Mouse (Mus musculus): ENCODE results near the gene Zfp280b.
"Not testable (repeated sequence)": the region's sequence is repeated elsewhere in the genome, so short reads cannot be mapped to it uniquely, and the experiment has no call there.

Gene Zfp280b

DNA sequence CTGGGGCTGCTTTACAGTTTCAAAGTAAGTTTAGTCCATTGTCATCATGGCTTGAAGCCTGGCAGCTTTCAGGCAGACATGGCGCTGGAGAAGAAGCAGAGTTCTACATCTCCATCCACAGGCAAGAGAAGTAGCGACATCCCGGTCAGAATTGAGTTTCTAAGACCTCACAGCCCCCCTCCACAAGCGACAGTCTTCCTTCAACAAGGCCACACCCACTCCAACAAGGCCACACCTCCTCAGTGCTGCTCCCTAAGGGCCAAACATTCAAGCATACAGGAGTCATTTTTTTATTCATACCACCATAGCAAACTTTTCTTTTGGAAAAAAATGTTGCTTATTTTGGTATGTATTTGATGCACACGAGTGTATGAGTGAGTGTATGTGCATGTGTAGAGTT is 2.0 kb upstream of the Zfp280b start:
- DNase-seq (ENCODE audit: low read depth, low spot score) = no peak

DNA sequence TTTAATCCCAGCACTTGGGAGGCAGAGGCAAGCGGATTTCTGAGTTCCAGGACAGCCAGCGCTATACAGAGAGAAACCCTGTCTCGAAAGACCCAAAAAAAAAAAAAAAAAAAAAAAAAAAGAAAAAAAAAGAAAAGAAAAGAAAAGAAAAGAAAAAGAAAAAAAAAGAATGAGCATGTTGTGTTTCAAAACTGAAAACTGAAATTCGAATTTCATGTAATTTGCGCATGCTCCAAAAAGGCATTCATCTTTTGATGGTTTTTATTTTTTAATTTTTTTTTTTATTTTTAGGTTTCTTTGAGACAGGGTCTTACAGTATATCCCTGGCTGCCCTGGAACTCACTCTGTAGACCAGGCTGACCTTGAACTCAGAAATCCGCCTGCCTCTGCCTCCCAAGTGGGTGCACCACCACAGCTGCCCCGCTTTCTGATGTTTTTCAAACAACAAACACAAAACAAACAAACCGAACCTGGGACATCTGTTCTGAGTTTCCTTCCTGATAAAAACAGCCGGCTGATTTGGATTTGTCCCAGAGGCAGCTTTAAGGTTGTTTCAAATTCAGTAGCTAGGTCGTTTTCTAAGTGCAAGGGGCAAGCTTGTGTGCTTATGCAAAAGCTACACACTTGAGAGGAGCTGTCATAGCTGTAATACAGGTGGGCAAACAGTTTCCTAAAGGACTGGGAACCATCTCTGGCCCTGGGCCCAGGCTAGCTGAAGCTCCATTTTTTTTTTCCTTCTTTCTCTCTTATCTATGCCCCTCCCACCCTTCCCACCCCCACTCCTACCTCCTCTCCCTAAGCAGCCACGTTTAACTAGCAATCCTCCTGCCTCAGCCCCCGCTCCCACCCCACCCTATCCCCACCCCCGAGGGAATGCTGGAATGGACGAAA is 694 bp upstream of the Zfp280b start:
- no peak for DNase-seq (ENCODE audit: low read depth, low spot score)

DNA sequence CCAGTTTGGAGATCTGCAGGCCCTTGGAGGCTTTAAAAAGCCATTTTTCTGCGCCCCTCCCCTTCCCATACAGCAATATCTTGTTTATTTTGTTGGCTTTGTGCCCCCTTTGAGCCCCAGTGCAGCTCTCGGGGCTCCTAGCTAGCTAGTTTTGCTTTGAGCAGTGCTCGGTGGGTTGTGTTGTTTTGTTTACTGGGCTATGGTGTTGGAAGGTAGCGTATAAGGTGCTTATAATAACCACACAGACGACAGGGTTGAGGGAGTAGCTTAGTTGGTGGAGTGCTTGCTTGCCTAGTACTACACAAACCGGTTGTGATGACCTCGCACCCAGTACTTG is 637 bp downstream of the Zfp280b start:
- no peak for DNase-seq (ENCODE audit: low read depth, low spot score)

DNA sequence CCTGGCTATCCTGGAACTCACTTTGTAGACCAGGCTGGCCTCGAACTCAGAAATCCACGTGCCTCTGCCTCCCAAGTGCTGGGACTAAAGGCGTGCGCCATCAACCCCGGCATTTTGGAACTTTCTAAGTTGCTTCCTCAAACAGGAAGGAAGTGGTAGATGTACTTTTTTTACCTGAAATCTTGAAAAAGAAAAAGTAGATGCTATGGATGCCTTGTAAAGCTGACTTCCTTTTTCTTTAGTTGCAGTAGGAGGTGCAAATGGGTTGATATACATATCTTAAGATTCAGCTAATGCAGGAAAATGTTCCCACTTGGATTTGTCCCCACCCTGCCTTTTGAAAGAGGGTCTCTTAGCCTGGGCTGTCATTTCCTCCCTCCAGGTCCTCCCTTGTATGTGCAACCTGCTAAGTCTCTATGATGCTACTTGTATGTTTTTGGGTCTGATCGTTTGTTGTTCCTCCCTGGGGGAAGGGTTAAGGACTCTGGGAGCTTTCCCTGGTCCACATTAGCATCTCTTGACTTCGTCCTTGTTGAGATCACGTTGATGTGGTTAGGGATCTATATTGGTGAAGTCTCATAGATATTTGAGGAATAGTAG is 1.7 kb downstream of the Zfp280b start:
- DNase-seq (ENCODE audit: low read depth, low spot score) = no peak

DNA sequence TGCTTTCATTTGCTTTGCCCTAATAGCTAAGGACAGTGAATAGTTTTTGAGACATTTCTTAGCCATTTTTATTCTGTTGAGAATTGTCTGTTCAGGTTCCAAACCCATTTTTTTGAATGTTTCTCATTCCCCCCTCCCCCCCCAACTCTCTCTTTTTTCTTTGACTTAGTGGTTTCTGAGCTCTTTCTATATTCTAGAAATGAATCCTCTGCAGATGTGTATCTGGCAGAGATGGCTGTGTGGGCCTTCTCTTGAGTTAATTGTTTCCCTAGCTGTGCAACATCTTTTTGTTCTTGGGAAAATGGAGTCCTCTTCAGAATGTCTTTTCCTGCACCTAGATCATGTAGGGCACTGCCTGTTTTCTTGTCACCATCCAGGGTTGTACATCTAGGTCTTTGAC is 2.8 kb downstream of the Zfp280b start:
- DNase-seq (ENCODE audit: low read depth, low spot score) = no peak

DNA sequence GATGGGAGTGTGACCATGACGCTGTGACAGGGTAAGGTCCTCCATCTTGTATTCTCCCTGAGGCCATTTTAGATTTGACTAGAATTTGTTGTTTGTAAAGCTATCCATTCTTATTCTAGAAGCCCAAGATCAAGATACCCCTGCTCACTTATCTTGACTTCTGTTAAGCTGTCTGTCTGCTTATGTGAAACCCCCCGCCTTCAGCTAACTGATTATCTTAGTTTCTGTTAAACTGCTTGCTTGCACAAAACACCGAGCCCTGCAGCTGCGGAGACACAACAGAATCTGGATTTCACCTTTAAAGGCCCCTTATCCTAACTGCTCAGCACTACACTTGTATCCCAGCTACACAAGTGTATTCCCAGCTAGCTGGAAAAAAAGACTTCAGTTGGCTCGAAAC is 4.5 kb downstream of the Zfp280b start:
- DNase-seq (ENCODE audit: low read depth, low spot score) = no peak

DNA sequence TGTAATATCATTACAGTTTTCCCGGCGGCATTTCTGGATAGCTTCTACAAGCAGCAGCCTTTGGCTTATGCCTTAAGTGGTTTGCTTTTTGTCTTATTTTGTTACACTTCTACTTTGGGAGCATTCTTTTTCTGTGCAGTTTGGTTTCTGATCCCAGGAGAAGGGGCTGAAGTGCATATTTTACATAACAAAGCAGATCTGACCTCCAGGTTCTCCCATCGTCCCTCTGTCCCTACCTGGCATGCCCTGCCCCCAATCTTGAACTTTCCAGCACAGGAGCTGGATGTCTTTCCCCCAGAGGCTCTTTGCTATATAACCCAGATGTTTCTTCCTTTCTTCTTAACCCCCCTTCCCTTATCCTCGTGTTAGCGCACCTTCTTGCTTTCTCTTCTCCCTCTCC is 12.9 kb downstream of the Zfp280b start:
- DNase-seq (ENCODE audit: low read depth, low spot score) = no peak

DNA sequence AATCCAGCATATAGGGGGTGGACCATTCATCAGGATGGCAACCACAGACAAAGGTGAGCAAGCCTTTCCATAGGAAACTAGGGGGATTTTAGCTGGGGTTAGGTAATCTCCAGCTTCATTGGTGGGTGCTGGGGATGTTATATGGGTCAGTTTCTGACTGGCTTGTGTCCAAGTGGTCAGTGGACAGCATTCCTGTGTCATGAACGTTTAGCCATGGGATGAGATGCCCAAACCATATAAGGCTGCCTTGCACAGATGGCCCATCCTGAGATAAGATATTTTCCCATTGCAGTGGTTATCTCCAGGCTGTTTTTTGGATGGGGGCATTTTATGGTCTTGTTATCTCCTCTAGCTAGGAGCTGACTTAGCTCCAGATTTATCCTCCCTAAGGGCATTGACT is 14.3 kb downstream of the Zfp280b start:
- DNase-seq (ENCODE audit: low read depth, low spot score) = no peak

DNA sequence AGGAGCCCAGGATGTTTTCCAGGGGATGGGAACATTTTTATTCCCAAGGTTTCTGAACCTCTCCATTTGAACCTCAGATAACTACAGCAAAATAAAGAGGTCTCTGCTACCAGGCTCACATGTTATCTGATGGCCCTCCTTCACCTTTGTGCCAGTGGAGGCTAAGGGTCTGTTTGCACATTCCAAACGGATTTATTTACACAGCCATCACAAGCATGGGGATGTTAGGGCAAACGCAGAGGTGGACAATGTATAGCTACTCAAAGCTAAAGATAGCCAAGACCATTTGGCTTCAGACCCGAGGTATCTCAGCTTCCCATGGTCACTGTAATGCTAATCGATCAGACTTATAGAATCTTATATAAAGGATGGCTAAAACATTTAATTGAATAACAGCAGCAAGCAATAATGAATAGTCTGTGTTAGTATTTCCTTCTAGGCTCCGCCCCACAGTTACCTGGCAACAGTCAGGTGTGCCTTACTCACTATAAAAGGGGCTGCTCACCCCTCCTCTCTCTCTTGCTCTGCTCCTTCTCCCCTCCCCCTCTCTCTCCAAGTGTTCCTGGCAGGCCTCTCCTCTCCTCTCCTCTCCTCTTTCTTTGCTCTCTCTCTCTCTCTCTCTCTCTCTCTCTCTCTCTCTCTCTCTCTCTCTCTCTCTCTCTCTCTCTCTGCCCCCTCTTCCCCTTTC is 14.9 kb downstream of the Zfp280b start:
- no peak for DNase-seq (ENCODE audit: low read depth, low spot score)

DNA sequence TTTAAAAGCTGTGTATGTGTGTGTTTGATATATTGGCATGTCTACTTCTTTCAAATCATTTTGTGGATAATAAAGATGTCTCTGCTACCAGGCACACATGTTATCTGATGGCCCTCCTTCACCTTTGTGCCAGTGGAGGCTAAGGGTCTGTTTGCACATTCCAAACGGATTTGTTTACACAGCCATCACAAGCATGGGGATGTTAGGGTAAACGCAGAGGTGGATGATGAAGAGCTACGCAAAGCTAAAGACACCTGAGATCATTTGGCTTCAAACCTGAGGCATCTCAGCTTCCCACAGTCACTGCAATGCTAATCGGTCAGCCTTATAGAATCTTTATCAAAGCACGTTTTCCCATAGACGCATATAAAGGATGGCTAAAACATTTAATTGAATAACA is 16.5 kb downstream of the Zfp280b start:
- no peak for DNase-seq (ENCODE audit: low read depth, low spot score)

DNA sequence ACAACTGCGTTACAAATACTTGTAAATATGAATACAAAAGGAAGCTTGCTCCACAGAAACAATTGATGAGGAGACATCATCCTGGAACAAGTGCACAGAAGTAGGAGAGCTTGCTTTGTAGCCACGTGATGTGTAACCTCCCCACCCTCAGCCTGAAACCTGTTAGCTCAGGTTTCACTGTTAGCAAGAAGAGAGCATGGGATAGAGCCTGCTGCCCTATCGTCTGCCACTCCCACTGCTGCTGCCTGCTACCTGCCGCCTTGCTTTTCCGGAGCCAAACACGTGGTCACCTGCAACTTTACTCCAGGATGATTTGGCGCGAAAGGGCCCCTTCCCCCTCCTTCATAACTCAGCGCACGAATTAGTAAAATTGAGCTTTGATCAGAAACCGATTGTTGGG is 19.4 kb downstream of the Zfp280b start:
- no peak for DNase-seq (ENCODE audit: low read depth, low spot score)

DNA sequence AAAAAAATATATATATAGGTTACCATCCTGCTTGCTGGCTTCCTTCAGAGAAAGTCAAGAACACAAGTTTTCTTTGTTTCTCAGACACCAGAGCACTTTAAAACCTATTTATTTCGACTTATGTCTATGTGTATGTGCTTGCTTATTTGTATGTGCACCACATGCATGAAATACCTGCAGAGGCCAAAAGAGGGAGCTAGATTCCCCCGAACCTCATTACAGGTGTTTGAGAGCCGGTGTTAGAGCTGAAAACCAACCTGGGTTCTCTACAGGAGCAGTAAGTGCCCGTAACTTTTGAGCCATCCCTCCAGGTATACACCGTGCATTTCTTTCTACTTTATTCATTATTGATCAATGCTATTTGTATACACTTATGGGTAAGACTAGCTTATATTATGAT is 30.0 kb downstream of the Zfp280b start:
- DNase-seq (ENCODE audit: low read depth, low spot score) = no peak

DNA sequence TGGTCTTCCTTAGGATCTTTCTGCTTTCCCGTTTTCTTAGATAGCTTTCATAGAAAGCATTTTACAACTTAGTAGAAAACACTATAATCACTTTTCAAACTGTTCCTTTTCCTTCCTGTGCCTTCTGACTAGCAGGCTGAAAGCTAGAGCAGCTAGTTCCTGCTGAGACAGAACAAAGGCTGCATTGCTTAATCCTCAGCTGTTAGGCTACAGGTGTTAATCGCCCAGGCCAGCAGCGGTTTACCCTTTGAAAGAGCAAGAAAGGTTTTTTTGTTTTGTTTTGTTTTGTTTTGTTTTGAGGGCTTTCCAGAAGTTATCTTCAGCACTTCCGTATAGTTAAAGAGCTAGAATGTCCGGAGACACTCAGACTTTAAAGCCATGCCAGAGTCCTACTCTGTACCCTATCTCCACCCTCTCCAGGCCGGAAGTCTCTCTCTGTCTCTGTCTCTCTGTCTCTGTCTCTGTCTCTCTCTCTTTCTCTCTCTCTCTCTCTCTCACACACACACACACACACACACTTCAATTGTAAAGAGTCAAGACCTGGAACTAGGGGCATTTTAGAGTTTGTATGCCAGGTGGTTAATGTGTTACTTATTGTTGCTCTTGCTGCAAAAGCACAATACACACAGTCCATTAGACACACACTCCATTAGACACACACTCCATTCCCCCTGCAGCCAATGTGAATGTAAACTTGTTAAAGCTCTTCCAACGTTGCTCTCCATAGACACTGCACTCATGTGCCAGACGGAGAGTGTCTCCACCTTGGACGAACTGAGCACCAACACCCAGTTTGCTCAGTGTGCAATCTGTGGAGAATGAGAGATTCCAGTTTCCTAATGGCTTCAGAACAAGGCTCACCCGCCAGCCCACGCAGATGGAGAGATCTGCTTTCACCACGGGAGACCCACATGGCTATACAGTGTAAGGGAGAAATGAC is 35.5 kb downstream of the Zfp280b start:
- no peak for DNase-seq (ENCODE audit: low read depth, low spot score)

DNA sequence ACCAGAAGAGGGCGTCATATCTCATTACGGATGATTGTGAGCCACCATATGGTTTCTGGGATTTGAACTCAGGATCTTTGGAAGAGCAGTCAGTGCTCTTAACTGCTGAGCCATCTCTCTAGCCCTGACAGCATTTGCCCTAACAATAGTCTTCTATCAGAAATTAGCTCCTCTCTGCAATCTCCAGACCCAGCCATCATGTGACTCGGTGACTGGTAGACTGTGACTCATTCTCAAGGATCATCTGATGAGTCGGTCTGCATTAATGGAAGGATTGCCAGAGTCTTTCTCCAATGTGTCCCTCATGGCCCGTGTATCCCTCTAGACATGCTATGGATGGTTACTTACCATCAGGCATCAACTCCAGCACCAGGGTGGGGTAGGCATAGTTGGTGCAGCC is 39.6 kb downstream of the Zfp280b start:
- DNase-seq (ENCODE audit: low read depth, low spot score) = not testable (repeated sequence)

DNA sequence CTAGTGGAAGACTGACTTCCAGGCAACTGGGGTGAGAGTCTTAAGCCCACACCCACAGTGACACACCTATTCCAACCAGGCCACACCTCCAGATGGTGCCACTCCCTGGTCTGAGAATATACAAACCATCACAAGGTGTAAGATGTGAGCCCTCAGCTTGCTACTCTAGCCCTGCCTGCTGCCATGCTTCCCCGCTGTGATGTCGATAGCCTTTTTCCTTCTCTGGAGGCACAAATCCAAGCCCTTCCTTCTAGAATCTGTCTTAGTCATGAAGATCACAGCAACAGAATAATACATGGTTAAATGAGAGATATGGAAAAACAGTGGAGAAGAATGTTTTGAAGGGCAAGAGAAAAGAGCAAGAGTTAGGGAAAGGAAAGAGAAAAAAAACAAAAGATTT is 44.6 kb downstream of the Zfp280b start:
- DNase-seq (ENCODE audit: low read depth, low spot score) = not testable (repeated sequence)

All from retina, postnatal 7 days (tissue).